In genomic region chr11:18957805-18958770, GRCm38 (mm10) we compare ENCODE assay signal across 8 mouse cellular contexts.
DNase-seq lines count a peak whose midpoint lies in the region; ATAC-seq lines count a peak whose summit lies in the region.

No protein-coding gene starts in this region.

- peak overlapping the region; percentile 23; the same call in 1 of the 2 replicates for H3K4me2 ChIP-seq in kidney, embryonic 15.5 days

- 25% methylated on average over 12 of the region's 12 CpGs for WGBS in kidney, embryonic 15.5 days

- no peak overlapping the region for H3K4me3 ChIP-seq in kidney, embryonic 15.5 days (replicated peaks)

- H3K27ac ChIP-seq in kidney, embryonic 15.5 days = 0 out of 2 replicates have a peak overlapping the region, but pooled peaks have one; percentile 33

- intact Hi-C loops in left cerebral cortex, postnatal 4 days (cut with DNase I) = no loop called here

- peaks cover 44% of the 10 kb centered on the region for H3K4me1 ChIP-seq in kidney, embryonic 15.5 days

- H3K9ac ChIP-seq in kidney, embryonic 15.5 days = no peak overlapping the region

- H3K36me3 ChIP-seq in kidney, embryonic 15.5 days = 0 out of 2 replicates have a peak, but pooled peaks cover 10% of the 10 kb centered on the region

- H3K27me3 ChIP-seq in kidney, embryonic 15.5 days = no peaks in the 10 kb centered on the region

- peak; percentile 54 for DNase-seq in left cerebral cortex, postnatal 4 days
- DNase-seq in left cerebral cortex, adult 18-20 months (ENCODE audit: low spot score in 2 of 2) = no peak
- peak; percentile 52 to 69 for DNase-seq in cerebellum, postnatal 10 days
- peak; percentile 79 for DNase-seq in heart, adult 8-10 months (ENCODE audit: low spot score)
- DNase-seq in lung, postnatal 4 days = peak; percentile 54 to 68
- DNase-seq in thymus, postnatal 4 days = peak; percentile 50
- DNase-seq in adipocyte (ENCODE audit: low spot score) = no peak

- ATAC-seq in kidney, embryonic 15.5 days (replicated peaks; ENCODE audit: low FRiP score) = peak; percentile 77

- H3K9me3 ChIP-seq in kidney, embryonic 15.5 days (replicated peaks) = no peaks in the 10 kb centered on the region

Comparison
In these comparisons a context has a peak if more than half of its experiments do, and no peak if none do; other contexts are left out.
1. DNase-seq: peak in left cerebral cortex, postnatal 4 days (single experiment), cerebellum, postnatal 10 days (2 of 2), heart, adult 8-10 months (single experiment), lung, postnatal 4 days (2 of 2) and thymus, postnatal 4 days (single experiment); none in left cerebral cortex, adult 18-20 months (0 of 2) and adipocyte (single experiment).